Mouse (Mus musculus) liver, embryonic 14.5 days (tissue): ENCODE results near the gene Capsl.

Experiments
- CTCF ChIP-seq: IDR thresholded peaks from 2 replicates; pipeline ENCODE4 v1.5.1; 2016; ENCODE audit warnings: antibody characterized with exemption, low read depth, control low read depth
- EP300 ChIP-seq: IDR thresholded peaks from 2 replicates; pipeline ENCODE4 v1.6.1; 2016; ENCODE audit warnings: antibody characterized with exemption, low read depth

DNA sequence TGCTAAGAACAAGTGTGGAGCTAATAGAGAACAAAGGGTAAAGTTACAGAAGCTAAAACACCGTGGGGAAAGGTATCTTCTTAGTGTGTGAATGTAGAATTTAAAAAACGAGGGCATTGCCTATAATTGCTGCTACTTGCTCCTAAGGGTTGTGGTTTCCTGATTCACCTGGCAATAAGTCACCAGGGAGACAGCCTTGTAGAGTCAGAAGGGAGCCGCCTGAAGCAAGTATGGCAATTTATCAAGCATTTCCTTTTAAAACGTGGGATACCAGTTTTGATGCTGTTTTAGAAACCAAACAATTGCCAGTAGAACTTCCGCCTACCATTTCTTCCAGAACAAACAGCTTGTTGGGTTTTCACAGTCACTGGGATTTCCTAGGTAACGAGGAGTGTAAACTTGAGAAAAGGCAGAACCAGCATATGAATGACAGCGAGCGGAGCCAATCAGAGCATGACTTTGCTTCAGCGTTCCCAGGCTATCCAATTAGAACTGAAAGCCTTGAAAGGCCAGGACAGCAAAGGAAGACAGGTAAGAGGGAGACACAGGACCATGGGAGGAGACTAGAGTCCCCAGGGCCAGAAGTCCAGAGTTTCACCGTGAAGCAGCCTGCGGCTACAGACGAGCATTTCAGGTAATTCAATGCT lies at the start of gene Capsl:
- no peak for TF ChIP-seq EP300
- no peak for TF ChIP-seq CTCF
